In the genomic region with DNA sequence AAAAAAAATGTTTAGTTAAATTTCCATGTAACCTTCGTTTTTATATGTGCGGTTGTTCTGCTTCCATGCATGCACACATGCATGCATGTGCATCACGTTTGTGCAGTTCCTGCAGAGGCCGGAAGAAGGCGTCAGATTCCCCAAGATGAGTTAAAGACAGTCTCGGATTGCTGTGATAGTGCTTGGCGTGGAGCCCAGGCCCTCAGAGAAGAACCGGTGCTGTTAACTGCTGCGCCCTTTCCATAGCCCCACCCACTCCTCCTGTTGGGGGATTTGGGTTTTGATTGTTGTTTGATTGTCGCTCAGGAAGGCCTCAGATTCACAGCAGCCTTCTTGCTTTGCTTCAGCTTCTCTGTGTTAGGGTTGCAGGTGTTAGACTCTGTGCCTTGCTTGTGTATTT, we compare ENCODE assay signal across 8 mouse cellular contexts. TPM values are rescaled to one million over a fixed set of nuclear protein-coding genes. Genes with fewer than 3 reads are reported as not detected.
DNase-seq lines count a peak whose midpoint lies in the region; ATAC-seq and TF ChIP-seq lines count a peak whose summit lies in the region.

No protein-coding gene starts in this region.

- no peaks in the 10 kb centered on the region for H3K27me3 ChIP-seq in heart, postnatal 0 days (ENCODE audit: control insufficient read depth, insufficient read depth, low read length)
- H3K27me3 ChIP-seq in limb, embryonic 13.5 days: no peaks in the 10 kb centered on the region
- H3K27me3 ChIP-seq in neural tube, embryonic 13.5 days: no peaks in the 10 kb centered on the region

- DNase-seq in cerebellum, adult 11 months: peak; percentile 44
- DNase-seq in ES-CJ7 (ENCODE audit: low read depth, low spot score): peak; percentile 90
- DNase-seq in cerebellum, postnatal 36 days: peak; percentile 62 to 65
- DNase-seq in heart, postnatal 0 days (ENCODE audit: low spot score): peak; percentile 76
- DNase-seq in left cerebral cortex, adult 11 months (ENCODE audit: low spot score): no peak

- peaks cover 24% of the 10 kb centered on the region for H3K36me3 ChIP-seq in heart, postnatal 0 days (replicated peaks; ENCODE audit: control insufficient read depth, insufficient read depth, low read length)
- H3K36me3 ChIP-seq in limb, embryonic 13.5 days: peaks cover 29% of the 10 kb centered on the region
- peaks cover 26% of the 10 kb centered on the region for H3K36me3 ChIP-seq in neural tube, embryonic 13.5 days

- no peak overlapping the region for H3K9ac ChIP-seq in heart, postnatal 0 days (replicated peaks; ENCODE audit: low read depth, low read length)
- H3K9ac ChIP-seq in limb, embryonic 13.5 days: no peak overlapping the region
- H3K9ac ChIP-seq in neural tube, embryonic 13.5 days: no peak overlapping the region

- peak overlapping the region; percentile 73 for H3K27ac ChIP-seq in heart, postnatal 0 days (ENCODE audit: low read depth)
- peak overlapping the region; percentile 55; the same call in 1 of the 2 replicates for H3K27ac ChIP-seq in limb, embryonic 13.5 days
- H3K27ac ChIP-seq in neural tube, embryonic 13.5 days (replicated peaks): peak overlapping the region; percentile 74

- peak; percentile 48 for TF ChIP-seq CTCF in heart, postnatal 0 days (IDR thresholded peaks at IDR 0.05; ENCODE audit: low read depth)

- H3K9me3 ChIP-seq in heart, postnatal 0 days (replicated peaks; ENCODE audit: control insufficient read depth, low read length): no peaks in the 10 kb centered on the region
- H3K9me3 ChIP-seq in limb, embryonic 13.5 days: no peaks in the 10 kb centered on the region
- no peaks in the 10 kb centered on the region for H3K9me3 ChIP-seq in neural tube, embryonic 13.5 days

- ATAC-seq in cerebellum, adult (ENCODE audit: insufficient number of reproducible peaks, low FRiP score, low TSS enrichment): no peak
- peak; percentile 62 for ATAC-seq in heart, postnatal 0 days (ENCODE audit: insufficient read depth, low read depth)
- ATAC-seq in limb, embryonic 13.5 days (ENCODE audit: low FRiP score, low read depth): no peak
- peak; percentile 25; the same call in 1 of the 2 replicates for ATAC-seq in neural tube, embryonic 13.5 days (ENCODE audit: low read depth)

- WGBS in heart, postnatal 0 days: 23% methylated on average over 10 of the region's 10 CpGs
- 38% methylated on average over 10 of the region's 10 CpGs for WGBS in limb, embryonic 13.5 days
- WGBS in neural tube, embryonic 13.5 days: 26% methylated on average over 10 of the region's 10 CpGs

- no peak for TF ChIP-seq EP300 in heart, postnatal 0 days (IDR thresholded peaks at IDR 0.05; ENCODE audit: low read depth)

- no peak overlapping the region for H3K4me2 ChIP-seq in heart, postnatal 0 days (ENCODE audit: low read depth, low read length)
- no peak overlapping the region; the same call in 1 of the 2 replicates for H3K4me2 ChIP-seq in limb, embryonic 13.5 days (replicated peaks)
- no peak overlapping the region for H3K4me2 ChIP-seq in neural tube, embryonic 13.5 days

- H3K4me3 ChIP-seq in heart, postnatal 0 days (ENCODE audit: low read depth, low read length): no peak overlapping the region
- H3K4me3 ChIP-seq in limb, embryonic 13.5 days: no peak overlapping the region
- H3K4me3 ChIP-seq in neural tube, embryonic 13.5 days: no peak overlapping the region

- H3K4me1 ChIP-seq in heart, postnatal 0 days (ENCODE audit: control insufficient read depth, insufficient read depth): peaks cover 28% of the 10 kb centered on the region
- peaks cover 29% of the 10 kb centered on the region for H3K4me1 ChIP-seq in limb, embryonic 13.5 days
- H3K4me1 ChIP-seq in neural tube, embryonic 13.5 days (replicated peaks): peaks cover 51% of the 10 kb centered on the region

RNA-seq across cellular contexts. Expression of gene Klc1, which starts 10.7 kb away (rescaled TPM):
- total RNA-seq in heart, postnatal 0 days (2014; rRNA removed; ENCODE audit: low replicate concordance): 82.7 and 129 TPM in 2 replicates
- polyA plus RNA-seq in heart, postnatal 0 days (2015; fragmentation: Nextera tagmentation; extraction: Ambion mirVana): 86.8 and 90.9 TPM in 2 replicates
- 112 and 113 TPM in 2 replicates for polyA plus RNA-seq in limb, embryonic 13.5 days (2015; fragmentation: Nextera tagmentation; extraction: Ambion mirVana)
- polyA plus RNA-seq in neural tube, embryonic 13.5 days (2015; fragmentation: Nextera tagmentation; extraction: Ambion mirVana): 593 and 603 TPM in 2 replicates

RNA-seq across cellular contexts. Expression of gene Xrcc3, which starts 44.4 kb away (rescaled TPM):
- 3.5 and 40.9 TPM in 2 replicates for total RNA-seq in heart, postnatal 0 days (2014; rRNA removed; ENCODE audit: low replicate concordance)
- polyA plus RNA-seq in heart, postnatal 0 days (2015; fragmentation: Nextera tagmentation; extraction: Ambion mirVana): 1.6 and 2.0 TPM in 2 replicates
- 7.2 and 11.0 TPM in 2 replicates for polyA plus RNA-seq in limb, embryonic 13.5 days (2015; fragmentation: Nextera tagmentation; extraction: Ambion mirVana)
- polyA plus RNA-seq in neural tube, embryonic 13.5 days (2015; fragmentation: Nextera tagmentation; extraction: Ambion mirVana): 2.6 and 2.8 TPM in 2 replicates

RNA-seq across cellular contexts. Expression of gene Zfyve21, which starts 44.7 kb away (rescaled TPM):
- 75.9 and 85.0 TPM in 2 replicates for total RNA-seq in heart, postnatal 0 days (2014; rRNA removed; ENCODE audit: low replicate concordance)
- polyA plus RNA-seq in heart, postnatal 0 days (2015; fragmentation: Nextera tagmentation; extraction: Ambion mirVana): 91.1 and 106 TPM in 2 replicates
- 105 and 111 TPM in 2 replicates for polyA plus RNA-seq in limb, embryonic 13.5 days (2015; fragmentation: Nextera tagmentation; extraction: Ambion mirVana)
- polyA plus RNA-seq in neural tube, embryonic 13.5 days (2015; fragmentation: Nextera tagmentation; extraction: Ambion mirVana): 41.4 and 50.1 TPM in 2 replicates

RNA-seq across cellular contexts. Expression of gene Apopt1, which starts 56.2 kb away (rescaled TPM):
- total RNA-seq in heart, postnatal 0 days (2014; rRNA removed; ENCODE audit: low replicate concordance): 18.5 and 50.7 TPM in 2 replicates
- 56.4 and 58.9 TPM in 2 replicates for polyA plus RNA-seq in heart, postnatal 0 days (2015; fragmentation: Nextera tagmentation; extraction: Ambion mirVana)
- 60.8 and 61.0 TPM in 2 replicates for polyA plus RNA-seq in limb, embryonic 13.5 days (2015; fragmentation: Nextera tagmentation; extraction: Ambion mirVana)
- polyA plus RNA-seq in neural tube, embryonic 13.5 days (2015; fragmentation: Nextera tagmentation; extraction: Ambion mirVana): 52.0 and 59.1 TPM in 2 replicates

RNA-seq across cellular contexts. Expression of gene Bag5, which starts 56.2 kb away (rescaled TPM):
- total RNA-seq in heart, postnatal 0 days (2014; rRNA removed; ENCODE audit: low replicate concordance): 13.3 and 16.3 TPM in 2 replicates
- polyA plus RNA-seq in heart, postnatal 0 days (2015; fragmentation: Nextera tagmentation; extraction: Ambion mirVana): 32.4 and 34.7 TPM in 2 replicates
- polyA plus RNA-seq in limb, embryonic 13.5 days (2015; fragmentation: Nextera tagmentation; extraction: Ambion mirVana): 62.7 and 63.0 TPM in 2 replicates
- polyA plus RNA-seq in neural tube, embryonic 13.5 days (2015; fragmentation: Nextera tagmentation; extraction: Ambion mirVana): 57.6 and 66.2 TPM in 2 replicates

Comparison
In these comparisons a context has a peak if more than half of its experiments do, and no peak if none do; other contexts are left out.
1. ATAC-seq: peak in heart, postnatal 0 days (single experiment) and neural tube, embryonic 13.5 days (single experiment); none in cerebellum, adult (single experiment) and limb, embryonic 13.5 days (single experiment).
2. Peak in every context shown above with its lines, with median percentiles within 50 percentile points of each other: H3K27ac ChIP-seq.